Mouse (Mus musculus) E14TG2a.4 (cell line): Measurements from ENCODE around the gene Adamtsl5.

Source experiments
- CTCF ChIP-seq: conservative IDR thresholded peaks from 2 replicates; pipeline ENCODE4 v1.5.1; 2014; ENCODE audit warnings: low read length
- NANOG ChIP-seq: IDR thresholded peaks from 2 replicates; pipeline ENCODE4 v1.6.1; 2014; ENCODE audit warnings: borderline replicate concordance, low read length, mixed read lengths
- POU5F1 ChIP-seq: IDR thresholded peaks from 2 replicates; pipeline ENCODE4 v1.6.1; 2014; ENCODE audit warnings: low read length, borderline replicate concordance

- no peak for TF ChIP-seq CTCF
- no peak for TF ChIP-seq NANOG
- no peak for TF ChIP-seq POU5F1
Observed at GRCm38 (mm10) chr10:80304862-80305261, 43.4 kb downstream of the Adamtsl5 start.
